ENCODE assay signal across 9 mouse cellular contexts in genomic region chr7:142340269-142340970, GRCm38 (mm10). TPM values are rescaled to one million over a fixed set of nuclear protein-coding genes. Genes with fewer than 3 reads are reported as not detected.
DNase-seq lines count a peak whose midpoint lies in the region; ATAC-seq and TF ChIP-seq lines count a peak whose summit lies in the region.
"Had no signal": no experiment of that assay in that cellular context is flagged by ENCODE, and none has a peak within 500 bp of the region (broad histone marks: within the 10 kb centered on the region; RNA-seq: fewer than 3 reads in every experiment).

No protein-coding gene starts in this region.

- no peak overlapping the region for H3K9ac ChIP-seq in neural tube, embryonic 14.5 days (replicated peaks; ENCODE audit: low read depth, low read length)
- H3K9ac ChIP-seq in neural tube, embryonic 15.5 days (replicated peaks), result no peak overlapping the region
- H3K9ac ChIP-seq in embryonic facial prominence, embryonic 13.5 days, result no peak overlapping the region
- H3K9ac ChIP-seq: midbrain, embryonic 12.5 days had no signal

- H3K4me3 ChIP-seq in neural tube, embryonic 14.5 days (ENCODE audit: low read depth, low read length), result no peak overlapping the region
- H3K4me3 ChIP-seq in neural tube, embryonic 15.5 days (replicated peaks), result no peak overlapping the region
- H3K4me3 ChIP-seq in embryonic facial prominence, embryonic 13.5 days, result no peak overlapping the region
- H3K4me3 ChIP-seq in gastrocnemius, adult 2 months, result no peak overlapping the region
- H3K4me3 ChIP-seq: heart, adult 2 months; midbrain, embryonic 12.5 days had no signal

- peak; percentile 68 for DNase-seq in lung, postnatal 36 days
- DNase-seq in thymus, postnatal 36 days, result peak; percentile 61 to 71
- no peak for DNase-seq in gastrocnemius, adult 8-10 months (ENCODE audit: low spot score in 2 of 2)
- DNase-seq in gastrocnemius, adult 2 months, result no peak

- H3K36me3 ChIP-seq in neural tube, embryonic 14.5 days (ENCODE audit: control insufficient read depth, insufficient read depth, low read length), result no peaks in the 10 kb centered on the region
- H3K36me3 ChIP-seq in neural tube, embryonic 15.5 days, result no peaks in the 10 kb centered on the region
- no peaks in the 10 kb centered on the region for H3K36me3 ChIP-seq in embryonic facial prominence, embryonic 13.5 days
- H3K36me3 ChIP-seq: midbrain, embryonic 12.5 days had no signal

- H3K27me3 ChIP-seq in neural tube, embryonic 14.5 days (ENCODE audit: control insufficient read depth, insufficient read depth, low read length), result no peaks in the 10 kb centered on the region
- H3K27me3 ChIP-seq in neural tube, embryonic 15.5 days (replicated peaks), result no peaks in the 10 kb centered on the region
- H3K27me3 ChIP-seq in embryonic facial prominence, embryonic 13.5 days, result no peaks in the 10 kb centered on the region
- H3K27me3 ChIP-seq: midbrain, embryonic 12.5 days had no signal

- no peak overlapping the region for H3K27ac ChIP-seq in neural tube, embryonic 14.5 days (ENCODE audit: low read depth, low read length)
- no peak overlapping the region for H3K27ac ChIP-seq in neural tube, embryonic 15.5 days (replicated peaks)
- peak overlapping the region; percentile 39; the same call in 1 of the 2 replicates for H3K27ac ChIP-seq in embryonic facial prominence, embryonic 13.5 days
- no peak overlapping the region for H3K27ac ChIP-seq in gastrocnemius, adult 2 months
- H3K27ac ChIP-seq: heart, adult 2 months; midbrain, embryonic 12.5 days had no signal

- intact Hi-C loops in gastrocnemius, adult 2 months (cut with DNase I), result no loop called here

- H3K4me2 ChIP-seq in neural tube, embryonic 14.5 days (ENCODE audit: low read depth, low read length), result no peak overlapping the region
- H3K4me2 ChIP-seq in neural tube, embryonic 15.5 days, result no peak overlapping the region
- no peak overlapping the region for H3K4me2 ChIP-seq in embryonic facial prominence, embryonic 13.5 days
- H3K4me2 ChIP-seq: midbrain, embryonic 12.5 days had no signal

- H3K4me1 ChIP-seq in neural tube, embryonic 14.5 days (ENCODE audit: control insufficient read depth, insufficient read depth, low read length), result no peaks in the 10 kb centered on the region
- no peaks in the 10 kb centered on the region for H3K4me1 ChIP-seq in neural tube, embryonic 15.5 days
- peaks cover 6% of the 10 kb centered on the region for H3K4me1 ChIP-seq in embryonic facial prominence, embryonic 13.5 days
- H3K4me1 ChIP-seq: midbrain, embryonic 12.5 days had no signal

- no peaks in the 10 kb centered on the region for H3K9me3 ChIP-seq in neural tube, embryonic 14.5 days (ENCODE audit: control insufficient read depth, low read length)
- H3K9me3 ChIP-seq in neural tube, embryonic 15.5 days (replicated peaks), result no peaks in the 10 kb centered on the region
- H3K9me3 ChIP-seq in embryonic facial prominence, embryonic 13.5 days, result no peaks in the 10 kb centered on the region
- H3K9me3 ChIP-seq: midbrain, embryonic 12.5 days had no signal

- ATAC-seq in neural tube, embryonic 14.5 days (ENCODE audit: low read depth), result peak; percentile 34; the same call in 1 of the 2 replicates
- ATAC-seq in neural tube, embryonic 15.5 days (ENCODE audit: low FRiP score), result no peak
- ATAC-seq in embryonic facial prominence, embryonic 13.5 days (ENCODE audit: insufficient number of reproducible peaks, insufficient read depth, low FRiP score, low TSS enrichment, low read depth), result no peak

- WGBS in neural tube, embryonic 14.5 days, result 59% methylated on average over 10 of the region's 10 CpGs
- 54% methylated on average over 10 of the region's 10 CpGs for WGBS in neural tube, embryonic 15.5 days
- WGBS in embryonic facial prominence, embryonic 13.5 days, result 39% methylated on average over 10 of the region's 10 CpGs

- no peak for TF ChIP-seq CTCF in gastrocnemius, adult 2 months (IDR thresholded peaks at IDR 0.05)

RNA-seq across cellular contexts. Expression of gene Ifitm10, which starts 33.1 kb away (rescaled TPM):
- polyA plus RNA-seq in neural tube, embryonic 14.5 days (2014; fragmentation: Nextera tagmentation; extraction: Ambion mirVana), result 6.0 and 11.2 TPM in 2 replicates
- polyA plus RNA-seq in neural tube, embryonic 15.5 days (2015; fragmentation: Nextera tagmentation; extraction: Ambion mirVana), result 13.5 and 14.7 TPM in 2 replicates
- polyA plus RNA-seq in embryonic facial prominence, embryonic 13.5 days (2015; fragmentation: Nextera tagmentation; extraction: Ambion mirVana), result 2.5 and 3.3 TPM in 2 replicates
- 1 to 10 TPM; 1.6 to 2.4 (median 2.1) TPM for total RNA-seq in gastrocnemius, adult 8-10 months (2022)
- 1 to 10 TPM; 3.0 to 4.1 TPM for total RNA-seq in gastrocnemius, adult 2 months (2021)

RNA-seq across cellular contexts. Expression of gene Krtap5-4, which starts 37.1 kb away (rescaled TPM):
- polyA plus RNA-seq in neural tube, embryonic 14.5 days (2014; fragmentation: Nextera tagmentation; extraction: Ambion mirVana), result not detected in 2 replicates
- not detected in 2 replicates for polyA plus RNA-seq in neural tube, embryonic 15.5 days (2015; fragmentation: Nextera tagmentation; extraction: Ambion mirVana)
- polyA plus RNA-seq in embryonic facial prominence, embryonic 13.5 days (2015; fragmentation: Nextera tagmentation; extraction: Ambion mirVana), result not detected in 2 replicates
- not detected for total RNA-seq in gastrocnemius, adult 8-10 months (2022)
- total RNA-seq in gastrocnemius, adult 2 months (2021), result not detected
- total RNA-seq: heart, adult 2 months had no signal
- polyA plus RNA-seq: heart, adult 2 months; midbrain, embryonic 12.5 days had no signal

RNA-seq across cellular contexts. Expression of gene Gm49369, which starts 42.0 kb away (rescaled TPM):
- 2.9 TPM in 1 of 2 replicates, not detected in the other for polyA plus RNA-seq in neural tube, embryonic 14.5 days (2014; fragmentation: Nextera tagmentation; extraction: Ambion mirVana)
- not detected in 2 replicates for polyA plus RNA-seq in neural tube, embryonic 15.5 days (2015; fragmentation: Nextera tagmentation; extraction: Ambion mirVana)
- polyA plus RNA-seq in embryonic facial prominence, embryonic 13.5 days (2015; fragmentation: Nextera tagmentation; extraction: Ambion mirVana), result not detected in 2 replicates
- 1 to 10 TPM; 1.7 to 8.5 (median 4.8) TPM for total RNA-seq in gastrocnemius, adult 8-10 months (2022)
- 1 to 10 TPM; 1.5 to 1.8 TPM for total RNA-seq in gastrocnemius, adult 2 months (2021)
- polyA plus RNA-seq: heart, adult 2 months; midbrain, embryonic 12.5 days had no signal

RNA-seq across cellular contexts. Expression of gene Krtap5-1, which starts 43.5 kb away (rescaled TPM):
- polyA plus RNA-seq in neural tube, embryonic 14.5 days (2014; fragmentation: Nextera tagmentation; extraction: Ambion mirVana), result not detected in 2 replicates
- polyA plus RNA-seq in neural tube, embryonic 15.5 days (2015; fragmentation: Nextera tagmentation; extraction: Ambion mirVana), result not detected in 2 replicates
- polyA plus RNA-seq in embryonic facial prominence, embryonic 13.5 days (2015; fragmentation: Nextera tagmentation; extraction: Ambion mirVana), result not detected in 2 replicates
- not detected for total RNA-seq in gastrocnemius, adult 8-10 months (2022)
- not detected for total RNA-seq in gastrocnemius, adult 2 months (2021)
- total RNA-seq: heart, adult 2 months had no signal
- polyA plus RNA-seq: heart, adult 2 months; midbrain, embryonic 12.5 days had no signal

RNA-seq across cellular contexts. Expression of gene Ctsd, which starts 47.4 kb away (rescaled TPM):
- 250 and 288 TPM in 2 replicates for polyA plus RNA-seq in neural tube, embryonic 14.5 days (2014; fragmentation: Nextera tagmentation; extraction: Ambion mirVana)
- polyA plus RNA-seq in neural tube, embryonic 15.5 days (2015; fragmentation: Nextera tagmentation; extraction: Ambion mirVana), result 304 and 310 TPM in 2 replicates
- 210 and 222 TPM in 2 replicates for polyA plus RNA-seq in embryonic facial prominence, embryonic 13.5 days (2015; fragmentation: Nextera tagmentation; extraction: Ambion mirVana)
- total RNA-seq in gastrocnemius, adult 8-10 months (2022), result 100 to 1,000 TPM; 443 to 485 (median 471) TPM
- 100 to 1,000 TPM; 411 to 467 TPM for total RNA-seq in gastrocnemius, adult 2 months (2021)

Comparison
In these comparisons a context has a peak if more than half of its experiments do, and no peak if none do; other contexts are left out.
1. DNase-seq: peak in lung, postnatal 36 days (single experiment) and thymus, postnatal 36 days (2 of 2); none in gastrocnemius, adult 8-10 months (0 of 2) and gastrocnemius, adult 2 months (single experiment).